Mouse (Mus musculus): ENCODE data around the gene Rars2. TPM values are rescaled to one million over a fixed set of nuclear protein-coding genes. Genes with fewer than 3 reads are reported as not detected.
"Not testable (repeated sequence)": the region's sequence is repeated elsewhere in the genome, so short reads cannot be mapped to it uniquely, and the experiment has no call there.

Gene Rars2
- total RNA-seq (2014; rRNA removed) (11.0 and 16.8 TPM in 2 replicates), polyA plus RNA-seq (2015; fragmentation: Nextera tagmentation; extraction: Ambion mirVana) (45.8 and 46.5 TPM in 2 replicates)

DNA sequence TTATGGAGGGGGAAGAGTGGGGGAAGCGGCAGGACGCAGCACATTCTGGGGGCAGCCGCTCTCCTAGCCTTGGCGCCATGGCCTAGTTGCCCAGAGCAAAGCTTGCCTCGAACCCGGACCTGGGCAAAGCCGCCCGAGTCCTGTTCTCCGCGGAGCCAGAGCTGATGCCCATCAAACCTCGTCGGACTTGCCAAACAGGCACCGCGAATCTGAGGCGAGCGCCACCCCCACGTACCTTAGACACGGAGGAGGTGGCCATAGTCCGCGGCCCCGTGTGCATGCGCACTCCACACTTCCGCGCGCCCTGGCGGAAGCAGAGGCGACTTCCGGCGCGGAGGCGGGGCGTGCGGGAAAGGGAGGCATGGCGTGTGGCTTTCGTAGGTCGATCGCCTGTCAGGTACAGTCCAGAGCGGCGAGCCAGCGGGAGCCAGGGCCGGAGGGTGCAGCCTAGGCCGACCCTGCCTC lies at the start of gene Rars2, which contains the start of gene Orc3:
Gene Rars2 (plus strand): TSS at position 328 of the 465 bp plus-strand sequence.
Gene Orc3 (minus strand): TSS at position 315 of the 465 bp plus-strand sequence.
- peak; percentile 99 for ATAC-seq
- peak within 1 kb of the TSS; percentile 65 for H3K4me3 ChIP-seq (ENCODE audit: low read length)
- DNase-seq (ENCODE audit: low spot score) = peak; percentile 95
- H3K27ac ChIP-seq = peak within 1 kb of the TSS; percentile 88
- peak within 1 kb of the TSS; percentile 73 for H3K9ac ChIP-seq (replicated peaks; ENCODE audit: low read length)
- no peaks in the 10 kb centered on the region for H3K9me3 ChIP-seq (ENCODE audit: low read length)
- peak; percentile 59 for TF ChIP-seq CTCF (IDR thresholded peaks at IDR 0.05; ENCODE audit: low read depth)
- 0% methylated on average over 42 of the region's 42 CpGs for WGBS
- peak within 1 kb of the TSS; percentile 82 for H3K4me2 ChIP-seq (ENCODE audit: low read depth, low read length)
- H3K36me3 ChIP-seq (ENCODE audit: insufficient read depth, low read length) = 0 out of 2 replicates have a peak, but pooled peaks cover 2% of the 10 kb centered on the region
- peaks cover 17% of the 10 kb centered on the region for H3K4me1 ChIP-seq (ENCODE audit: insufficient read depth, low read length)
- no peaks in the 10 kb centered on the region for H3K27me3 ChIP-seq (ENCODE audit: insufficient read depth, low read length)

- no peaks in the 10 kb centered on the region for H3K4me1 ChIP-seq (ENCODE audit: insufficient read depth, low read length)
- no peak for TF ChIP-seq CTCF (IDR thresholded peaks at IDR 0.05; ENCODE audit: low read depth)
- no peaks in the 10 kb centered on the region for H3K9me3 ChIP-seq (ENCODE audit: low read length)
- H3K27me3 ChIP-seq (ENCODE audit: insufficient read depth, low read length) = no peaks in the 10 kb centered on the region
- H3K4me2 ChIP-seq (ENCODE audit: low read depth, low read length) = no peak overlapping the region
- no peak for DNase-seq (ENCODE audit: low spot score)
- peaks cover 16% of the 10 kb centered on the region; the same call in 1 of the 2 replicates for H3K36me3 ChIP-seq (ENCODE audit: insufficient read depth, low read length)
- H3K27ac ChIP-seq = no peak overlapping the region
- no peak overlapping the region for H3K9ac ChIP-seq (replicated peaks; ENCODE audit: low read length)
- H3K4me3 ChIP-seq (ENCODE audit: low read length) = no peak overlapping the region
- ATAC-seq = no peak
- 90% methylated on average over 6 of the region's 6 CpGs for WGBS
Observed at GRCm38 (mm10) chr4:34566226-34566625, 48.5 kb upstream of the Rars2 start.

GRCm38 (mm10) chr4:34572876-34573275 lies 41.9 kb upstream of the Rars2 start:
- 84% methylated on average over 2 of the region's 2 CpGs for WGBS
- Histone ChIP-seq H3K4me2 (ENCODE audit: low read depth, low read length) (no peak overlapping the region), H3K27ac (no peak overlapping the region), H3K4me1 (ENCODE audit: insufficient read depth, low read length) (no peaks in the 10 kb centered on the region), H3K27me3 (ENCODE audit: insufficient read depth, low read length) (no peaks in the 10 kb centered on the region), H3K9me3 (ENCODE audit: low read length) (no peaks in the 10 kb centered on the region), H3K36me3 (ENCODE audit: insufficient read depth, low read length) (peaks cover 46% of the 10 kb centered on the region; the same call in 1 of the 2 replicates), H3K4me3 (ENCODE audit: low read length) (no peak overlapping the region), H3K9ac (replicated peaks; ENCODE audit: low read length) (no peak overlapping the region)
- no peak for DNase-seq (ENCODE audit: low spot score)
- no peak for ATAC-seq
- no peak for TF ChIP-seq CTCF (IDR thresholded peaks at IDR 0.05; ENCODE audit: low read depth)

DNA sequence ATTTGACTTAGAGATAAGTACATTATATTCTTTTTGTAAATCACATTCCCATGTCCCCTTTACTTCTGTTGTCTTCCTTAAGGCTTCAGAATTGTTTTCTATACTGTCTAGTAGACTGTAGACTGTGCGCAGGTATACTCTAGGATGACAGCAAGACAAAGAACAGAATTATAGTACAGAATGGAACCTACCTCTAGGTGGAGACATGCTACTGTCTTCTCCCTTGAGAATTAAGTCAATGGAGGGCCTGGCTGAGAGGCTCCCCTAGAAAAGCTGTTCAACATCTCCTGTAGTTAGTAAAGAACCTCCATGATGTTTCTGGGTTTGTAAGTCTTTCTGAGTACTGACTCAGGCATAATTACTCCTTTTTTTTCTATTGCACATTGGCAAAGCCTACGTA lies 37.7 kb upstream of the Rars2 start:
- Histone ChIP-seq H3K9me3 (ENCODE audit: low read length) (no peaks in the 10 kb centered on the region), H3K27me3 (ENCODE audit: insufficient read depth, low read length) (no peaks in the 10 kb centered on the region), H3K36me3 (ENCODE audit: insufficient read depth, low read length) (peaks cover 58% of the 10 kb centered on the region), H3K4me3 (ENCODE audit: low read length) (no peak overlapping the region), H3K9ac (replicated peaks; ENCODE audit: low read length) (no peak overlapping the region), H3K27ac (no peak overlapping the region), H3K4me2 (ENCODE audit: low read depth, low read length) (no peak overlapping the region), H3K4me1 (ENCODE audit: insufficient read depth, low read length) (no peaks in the 10 kb centered on the region)
- DNase-seq (ENCODE audit: low spot score) = peak; percentile 20
- no peak for ATAC-seq
- 87% methylated on average over 2 of the region's 2 CpGs for WGBS
- peak; percentile 42 for TF ChIP-seq CTCF (IDR thresholded peaks at IDR 0.05; ENCODE audit: low read depth)

- TF ChIP-seq CTCF (IDR thresholded peaks at IDR 0.05; ENCODE audit: low read depth) = no peak
- no peaks in the 10 kb centered on the region for H3K9me3 ChIP-seq (ENCODE audit: low read length)
- 78% methylated on average over 1 of the region's 1 CpGs for WGBS
- H3K27me3 ChIP-seq (ENCODE audit: insufficient read depth, low read length) = no peaks in the 10 kb centered on the region
- H3K9ac ChIP-seq (replicated peaks; ENCODE audit: low read length) = no peak overlapping the region
- no peak overlapping the region for H3K4me3 ChIP-seq (ENCODE audit: low read length)
- ATAC-seq (no peak), DNase-seq (ENCODE audit: low spot score) (no peak)
- H3K4me1 ChIP-seq (ENCODE audit: insufficient read depth, low read length) = no peaks in the 10 kb centered on the region
- H3K27ac ChIP-seq = no peak overlapping the region
- H3K36me3 ChIP-seq (ENCODE audit: insufficient read depth, low read length) = peaks cover 66% of the 10 kb centered on the region
- H3K4me2 ChIP-seq (ENCODE audit: low read depth, low read length) = no peak overlapping the region
Observed at GRCm38 (mm10) chr4:34579215-34579614, 35.5 kb upstream of the Rars2 start.

DNA sequence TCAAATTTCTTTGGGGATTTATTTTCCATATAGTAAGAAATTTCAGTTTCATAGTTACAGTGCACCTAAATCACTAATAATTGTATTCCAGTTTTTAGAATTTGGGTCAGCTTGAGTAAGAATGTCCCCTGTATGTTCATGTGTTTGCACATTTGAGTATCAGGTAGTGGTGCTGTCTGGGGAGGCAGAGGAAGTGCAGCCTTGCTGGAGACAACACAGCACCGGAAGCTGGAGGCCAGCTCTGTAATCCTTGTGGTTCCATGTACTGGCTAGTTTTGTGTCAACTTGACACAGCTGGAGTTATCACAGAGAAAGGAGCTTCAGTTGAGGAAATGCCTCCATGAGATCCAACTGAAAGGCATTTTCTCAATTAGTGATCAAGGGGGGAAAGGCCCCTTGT lies 33.3 kb upstream of the Rars2 start:
- H3K4me2 ChIP-seq (ENCODE audit: low read depth, low read length); DNase-seq (ENCODE audit: low spot score); H3K27ac ChIP-seq; H3K27me3 ChIP-seq (ENCODE audit: insufficient read depth, low read length); H3K9ac ChIP-seq (replicated peaks; ENCODE audit: low read length); H3K4me3 ChIP-seq (ENCODE audit: low read length); H3K4me1 ChIP-seq (ENCODE audit: insufficient read depth, low read length); ATAC-seq; H3K9me3 ChIP-seq (ENCODE audit: low read length): not testable (repeated sequence)
- whole genome bisulfite sequencing = 81% methylated on average over 1 of the region's 1 CpGs
- H3K36me3 ChIP-seq (ENCODE audit: insufficient read depth, low read length) = peaks cover 63% of the 10 kb centered on the region

GRCm38 (mm10) chr4:34581990-34582389 lies 32.8 kb upstream of the Rars2 start:
- 41% methylated on average over 7 of the region's 7 CpGs for WGBS

More at GRCm38 (mm10) chr4:34581990-34582389, 32.8 kb upstream of the Rars2 start:
- Histone ChIP-seq H3K27me3 (ENCODE audit: insufficient read depth, low read length) (no peaks in the 10 kb centered on the region), H3K4me3 (ENCODE audit: low read length) (no peak overlapping the region), H3K4me2 (ENCODE audit: low read depth, low read length) (no peak overlapping the region), H3K4me1 (ENCODE audit: insufficient read depth, low read length) (no peaks in the 10 kb centered on the region), H3K9ac (replicated peaks; ENCODE audit: low read length) (no peak overlapping the region), H3K9me3 (ENCODE audit: low read length) (no peaks in the 10 kb centered on the region), H3K36me3 (ENCODE audit: insufficient read depth, low read length) (peaks cover 60% of the 10 kb centered on the region), H3K27ac (no peak overlapping the region)
- no peak for ATAC-seq
- no peak for TF ChIP-seq CTCF (IDR thresholded peaks at IDR 0.05; ENCODE audit: low read depth)
- no peak for DNase-seq (ENCODE audit: low spot score)

All from hindbrain, postnatal 0 days (tissue).